Mouse (Mus musculus): Measurements from ENCODE around the gene Inafm1. TPM values are rescaled to one million over a fixed set of nuclear protein-coding genes. Genes with fewer than 3 reads are reported as not detected.

Gene Inafm1
- polyA plus RNA-seq, 1 experiment from 2014 or later: 11.7 TPM

- 45% methylated on average over 11 of the region's 11 CpGs for WGBS
- no peaks in the 10 kb centered on the region for H3K36me3 ChIP-seq (ENCODE audit: control insufficient read depth, insufficient read depth, low read length)
- no peak overlapping the region for H3K9ac ChIP-seq (ENCODE audit: low read length)
- H3K27ac ChIP-seq (replicated peaks in 1 of 2; ENCODE audit: control insufficient read depth in 1 of 2, insufficient read depth in 1 of 2, low read depth in 2 of 2, low read length in 2 of 2): 0 out of 4 replicates have a peak overlapping the region, but pooled peaks of 1 of the 2 experiments have one; percentile 24
- H3K27me3 ChIP-seq (ENCODE audit: control insufficient read depth, insufficient read depth, low read length): no peaks in the 10 kb centered on the region
- no peak overlapping the region for H3K4me3 ChIP-seq (ENCODE audit: control insufficient read depth in 1 of 2, insufficient read depth in 1 of 2, low read depth in 1 of 2, low read length in 2 of 2)
- H3K9me3 ChIP-seq (ENCODE audit: control insufficient read depth, low read length): no peaks in the 10 kb centered on the region
- H3K4me1 ChIP-seq (ENCODE audit: control insufficient read depth in 2 of 2, insufficient read depth in 2 of 2, low read length in 2 of 2): no peaks in the 10 kb centered on the region
- H3K4me2 ChIP-seq (ENCODE audit: low read length): no peak overlapping the region
- no peak for ATAC-seq (ENCODE audit: insufficient number of reproducible peaks, insufficient read depth, low FRiP score, low read depth)
These were observed 31.6 kb downstream of the Inafm1 start for GRCm38 (mm10) chr7:16241787-16242186.

GRCm38 (mm10) chr7:16240978-16241303, 32.5 kb downstream of the Inafm1 start:
- Histone ChIP-seq H3K4me3 (ENCODE audit: control insufficient read depth in 1 of 2, insufficient read depth in 1 of 2, low read depth in 1 of 2, low read length in 2 of 2) (no peak overlapping the region), H3K27me3 (ENCODE audit: control insufficient read depth, insufficient read depth, low read length) (no peaks in the 10 kb centered on the region), H3K4me2 (ENCODE audit: low read length) (no peak overlapping the region), H3K9ac (ENCODE audit: low read length) (no peak overlapping the region), H3K4me1 (ENCODE audit: control insufficient read depth in 2 of 2, insufficient read depth in 2 of 2, low read length in 2 of 2) (no peaks in the 10 kb centered on the region), H3K27ac (replicated peaks in 1 of 2; ENCODE audit: control insufficient read depth in 1 of 2, insufficient read depth in 1 of 2, low read depth in 2 of 2, low read length in 2 of 2) (no peak overlapping the region), H3K9me3 (ENCODE audit: control insufficient read depth, low read length) (no peaks in the 10 kb centered on the region), H3K36me3 (ENCODE audit: control insufficient read depth, insufficient read depth, low read length) (no peaks in the 10 kb centered on the region)
- ATAC-seq (ENCODE audit: insufficient number of reproducible peaks, insufficient read depth, low FRiP score, low read depth): no peak
- 80% methylated on average over 1 of the region's 1 CpGs for WGBS

DNA sequence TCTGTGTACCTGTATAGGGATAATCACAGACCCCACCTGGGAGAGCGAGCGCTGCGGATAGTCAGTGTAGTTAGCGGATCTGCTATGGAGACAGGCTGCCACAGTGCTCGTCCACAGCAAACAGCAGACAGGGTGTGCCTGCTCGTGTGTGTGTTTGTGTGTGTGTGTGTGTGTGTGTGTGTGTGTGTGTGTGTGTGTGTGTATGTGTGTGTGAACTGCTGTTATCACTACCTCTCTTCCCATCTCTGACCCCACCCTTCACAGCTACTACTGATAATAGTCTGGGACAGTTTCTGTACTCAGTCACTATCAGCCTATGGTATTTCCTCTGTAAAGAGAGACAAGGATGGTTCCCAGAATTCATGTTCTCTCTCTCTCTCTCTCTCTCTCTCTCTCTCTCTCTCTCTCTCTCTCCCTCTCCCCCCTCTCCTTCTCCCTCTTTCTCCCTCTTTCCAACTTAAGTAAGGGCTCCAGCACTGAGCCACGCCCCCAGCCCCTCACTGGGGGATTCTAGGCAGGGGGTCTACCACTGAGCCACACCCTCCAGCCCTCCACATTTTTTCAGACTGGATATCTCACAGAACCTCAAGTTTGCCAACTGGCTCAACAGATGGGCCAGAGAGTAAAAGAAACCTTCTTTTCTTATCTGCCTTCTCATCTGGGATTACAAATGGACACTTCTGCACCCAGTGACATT, 33.0 kb downstream of the Inafm1 start:
- peak overlapping the region in 1 of 2 experiments; percentile 44; a peak in 1 of 4 replicates for H3K27ac ChIP-seq (replicated peaks in 1 of 2; ENCODE audit: control insufficient read depth in 1 of 2, insufficient read depth in 1 of 2, low read depth in 2 of 2, low read length in 2 of 2)
- no peak overlapping the region for H3K4me3 ChIP-seq (ENCODE audit: control insufficient read depth in 1 of 2, insufficient read depth in 1 of 2, low read depth in 1 of 2, low read length in 2 of 2)
- H3K9ac ChIP-seq (ENCODE audit: low read length): no peak overlapping the region
- H3K9me3 ChIP-seq (ENCODE audit: control insufficient read depth, low read length): no peaks in the 10 kb centered on the region
- H3K4me1 ChIP-seq (ENCODE audit: control insufficient read depth in 2 of 2, insufficient read depth in 2 of 2, low read length in 2 of 2): no peaks in the 10 kb centered on the region
- no peaks in the 10 kb centered on the region for H3K27me3 ChIP-seq (ENCODE audit: control insufficient read depth, insufficient read depth, low read length)
- 52% methylated on average over 7 of the region's 7 CpGs for WGBS
- peak; percentile 51 for ATAC-seq (ENCODE audit: insufficient number of reproducible peaks, insufficient read depth, low FRiP score, low read depth)
- no peaks in the 10 kb centered on the region for H3K36me3 ChIP-seq (ENCODE audit: control insufficient read depth, insufficient read depth, low read length)
- H3K4me2 ChIP-seq (ENCODE audit: low read length): peak overlapping the region; percentile 25; the same call in 1 of the 2 replicates

DNA sequence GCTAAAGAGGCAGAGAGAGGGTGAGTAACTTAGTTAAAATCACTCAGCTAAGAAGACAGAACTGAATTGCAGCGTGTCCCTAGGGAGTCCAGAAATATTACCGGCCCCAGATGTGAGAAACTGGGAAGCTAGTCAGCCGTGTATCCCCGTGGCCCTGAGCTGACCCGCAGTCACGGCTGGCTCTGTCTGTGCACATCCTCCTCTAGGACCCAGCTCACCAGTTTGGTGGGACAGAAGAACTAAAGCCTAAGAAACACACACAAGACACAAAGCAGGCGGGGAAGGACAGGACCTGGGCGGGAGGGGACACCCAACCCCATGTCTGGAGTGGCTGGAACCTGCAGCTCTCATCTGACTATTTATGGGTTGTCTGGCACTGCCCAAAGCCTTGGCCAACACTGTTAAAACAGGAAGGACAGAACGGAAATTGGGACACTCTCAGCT, 33.8 kb downstream of the Inafm1 start:
- 39% methylated on average over 9 of the region's 9 CpGs for WGBS
- H3K27me3 ChIP-seq (ENCODE audit: control insufficient read depth, insufficient read depth, low read length): no peaks in the 10 kb centered on the region
- no peaks in the 10 kb centered on the region for H3K4me1 ChIP-seq (ENCODE audit: control insufficient read depth in 2 of 2, insufficient read depth in 2 of 2, low read length in 2 of 2)
- no peaks in the 10 kb centered on the region for H3K36me3 ChIP-seq (ENCODE audit: control insufficient read depth, insufficient read depth, low read length)
- H3K4me3 ChIP-seq (ENCODE audit: control insufficient read depth in 1 of 2, insufficient read depth in 1 of 2, low read depth in 1 of 2, low read length in 2 of 2): no peak overlapping the region
- peak overlapping the region; percentile 3 to 44; a peak in 1 of 4 replicates for H3K27ac ChIP-seq (replicated peaks in 1 of 2; ENCODE audit: control insufficient read depth in 1 of 2, insufficient read depth in 1 of 2, low read depth in 2 of 2, low read length in 2 of 2)
- H3K9me3 ChIP-seq (ENCODE audit: control insufficient read depth, low read length): no peaks in the 10 kb centered on the region
- no peak overlapping the region; the same call in 1 of the 2 replicates for H3K9ac ChIP-seq (ENCODE audit: low read length)
- peak overlapping the region; percentile 25 for H3K4me2 ChIP-seq (ENCODE audit: low read length)
- no peak for ATAC-seq (ENCODE audit: insufficient number of reproducible peaks, insufficient read depth, low FRiP score, low read depth)

GRCm38 (mm10) chr7:16229869-16230268, 43.5 kb downstream of the Inafm1 start:
- Histone ChIP-seq H3K4me3 (ENCODE audit: control insufficient read depth in 1 of 2, insufficient read depth in 1 of 2, low read depth in 1 of 2, low read length in 2 of 2) (no peak overlapping the region), H3K4me1 (ENCODE audit: control insufficient read depth in 2 of 2, insufficient read depth in 2 of 2, low read length in 2 of 2) (peaks cover 0 to 2% of the 10 kb centered on the region in 2 experiments; a peak in 1 of 4 replicates), H3K27ac (replicated peaks in 1 of 2; ENCODE audit: control insufficient read depth in 1 of 2, insufficient read depth in 1 of 2, low read depth in 2 of 2, low read length in 2 of 2) (no peak overlapping the region; a peak in 1 of 4 replicates), H3K9me3 (ENCODE audit: control insufficient read depth, low read length) (peaks cover 7% of the 10 kb centered on the region; the same call in 1 of the 2 replicates), H3K36me3 (ENCODE audit: control insufficient read depth, insufficient read depth, low read length) (no peaks in the 10 kb centered on the region), H3K4me2 (ENCODE audit: low read length) (no peak overlapping the region), H3K9ac (ENCODE audit: low read length) (no peak overlapping the region), H3K27me3 (ENCODE audit: control insufficient read depth, insufficient read depth, low read length) (no peaks in the 10 kb centered on the region)
- no peak for ATAC-seq (ENCODE audit: insufficient number of reproducible peaks, insufficient read depth, low FRiP score, low read depth)
- WGBS: 31% methylated on average over 5 of the region's 5 CpGs

Other genes with a start within 250 kb of the Inafm1 start
- 5.0 and 5.4 TPM in 2 replicates for gene Bicra, start 225.7 kb downstream of the Inafm1 start, polyA plus RNA-seq (2014; fragmentation: Nextera tagmentation; extraction: Ambion mirVana)
- gene Zfp541, start 211.8 kb downstream of the Inafm1 start, polyA plus RNA-seq (2014; fragmentation: Nextera tagmentation; extraction: Ambion mirVana): not detected in 2 replicates
- 159 and 161 TPM in 2 replicates for gene Napa, start 175.2 kb downstream of the Inafm1 start, polyA plus RNA-seq (2014; fragmentation: Nextera tagmentation; extraction: Ambion mirVana)
- 31.2 and 32.0 TPM in 2 replicates for gene Kptn, start 153.7 kb downstream of the Inafm1 start, polyA plus RNA-seq (2014; fragmentation: Nextera tagmentation; extraction: Ambion mirVana)
- 0.15 TPM in 2 replicates for gene Slc8a2, start 143.8 kb downstream of the Inafm1 start, polyA plus RNA-seq (2014; fragmentation: Nextera tagmentation; extraction: Ambion mirVana)
- gene Meis3, start 98.5 kb downstream of the Inafm1 start, polyA plus RNA-seq (2014; fragmentation: Nextera tagmentation; extraction: Ambion mirVana): 15.1 and 15.5 TPM in 2 replicates
- gene Dhx34, start 51.6 kb downstream of the Inafm1 start, polyA plus RNA-seq (2014; fragmentation: Nextera tagmentation; extraction: Ambion mirVana): 5.3 and 7.8 TPM in 2 replicates
- 0.80 and 0.94 TPM in 2 replicates for gene C5ar2, start 29.5 kb downstream of the Inafm1 start, polyA plus RNA-seq (2014; fragmentation: Nextera tagmentation; extraction: Ambion mirVana)
- gene C5ar1, start 14.1 kb downstream of the Inafm1 start, polyA plus RNA-seq (2014; fragmentation: Nextera tagmentation; extraction: Ambion mirVana): 3.3 and 3.7 TPM in 2 replicates
- 10.6 and 11.2 TPM in 2 replicates for gene Ccdc9, start 13.2 kb upstream of the Inafm1 start, polyA plus RNA-seq (2014; fragmentation: Nextera tagmentation; extraction: Ambion mirVana)
- 3.8 and 5.2 TPM in 2 replicates for gene Bbc3, start 34.8 kb upstream of the Inafm1 start, polyA plus RNA-seq (2014; fragmentation: Nextera tagmentation; extraction: Ambion mirVana)
- 179 and 183 TPM in 2 replicates for gene Sae1, start 114.2 kb upstream of the Inafm1 start, polyA plus RNA-seq (2014; fragmentation: Nextera tagmentation; extraction: Ambion mirVana)
- 8.6 and 10.6 TPM in 2 replicates for gene Zc3h4, start 127.3 kb upstream of the Inafm1 start, polyA plus RNA-seq (2014; fragmentation: Nextera tagmentation; extraction: Ambion mirVana)
- gene Tmem160, start 179.2 kb upstream of the Inafm1 start, polyA plus RNA-seq (2014; fragmentation: Nextera tagmentation; extraction: Ambion mirVana): 87.5 and 96.7 TPM in 2 replicates
- 0.20 TPM in 1 of 2 replicates, not detected in the other for gene Npas1, start 204.1 kb upstream of the Inafm1 start, polyA plus RNA-seq (2014; fragmentation: Nextera tagmentation; extraction: Ambion mirVana)

Data from heart, embryonic 14.5 days (tissue).